Mouse (Mus musculus): Measurements from ENCODE around the gene Gm45194.

The Gm45194 gene

GRCm38 (mm10) chrX:111891089-111891488 is at the start of gene Gm45194:
TSS of gene Gm45194 (plus strand) at chrX:111891389.
- no peak for DNase-seq (ENCODE audit: low read depth, low spot score)

- no peak for DNase-seq (ENCODE audit: low read depth, low spot score)
These were observed 35.3 kb upstream of the Gm45194 start for GRCm38 (mm10) chrX:111855878-111856277.

DNA sequence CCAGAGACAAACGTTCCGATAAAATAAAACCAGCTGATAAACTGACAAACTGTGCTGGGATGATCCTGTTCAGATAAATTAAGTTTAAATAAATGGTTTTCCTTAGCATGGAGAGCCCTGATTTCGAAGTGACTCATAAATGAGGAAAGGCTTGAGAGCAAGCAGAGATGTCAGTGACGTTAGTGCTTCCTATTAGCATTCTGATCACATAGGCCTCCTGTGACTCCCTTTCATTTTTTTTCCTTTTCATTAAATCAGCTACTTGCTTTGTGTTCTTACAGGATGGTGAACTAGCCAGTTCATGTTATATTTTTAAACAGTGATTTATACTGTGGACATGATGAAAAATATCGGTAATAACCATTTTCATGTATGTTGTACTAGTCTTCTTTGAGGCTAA is 9.9 kb upstream of the Gm45194 start:
- DNase-seq (ENCODE audit: low read depth, low spot score), result no peak

DNA sequence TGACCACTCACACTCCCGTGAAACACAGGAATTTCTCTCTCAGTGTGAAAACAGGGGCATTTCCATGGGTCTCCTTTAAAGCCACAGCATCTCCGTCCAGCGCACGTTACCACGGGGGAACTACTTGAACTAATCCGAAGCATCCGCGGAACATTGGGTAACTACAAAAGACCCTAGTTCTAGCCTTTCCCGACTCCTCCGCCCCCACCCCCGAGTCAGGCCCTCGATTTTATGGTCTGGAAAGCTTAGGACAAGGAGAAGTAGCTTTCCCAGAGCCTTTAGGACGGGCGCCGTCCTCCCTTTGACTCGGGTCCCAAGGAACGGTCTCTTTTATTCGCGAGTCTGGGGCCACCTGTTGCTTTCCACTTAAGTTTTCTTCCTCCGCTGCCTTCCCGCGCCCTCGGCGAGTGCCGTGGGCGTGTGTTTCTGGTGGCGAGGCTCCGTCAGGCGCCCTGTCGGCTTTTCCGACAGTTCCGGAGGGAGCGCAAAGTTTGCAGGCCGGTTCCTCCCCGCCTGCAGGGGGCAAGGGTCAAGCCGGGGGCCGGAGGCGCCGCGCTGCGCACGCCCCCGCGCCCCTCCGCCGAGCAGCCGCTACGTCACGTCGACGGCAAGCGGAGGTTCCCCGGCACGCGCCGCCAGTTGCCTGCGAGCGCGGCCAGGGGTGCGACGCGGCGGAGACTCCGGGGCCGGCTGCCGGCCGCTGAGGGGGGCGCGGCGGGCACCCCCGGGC is 3.3 kb downstream of the Gm45194 start:
- peak; percentile 1 for DNase-seq (ENCODE audit: low read depth, low spot score)

- DNase-seq (ENCODE audit: low read depth, low spot score), result peak; percentile 1
These were observed 4.0 kb downstream of the Gm45194 start for GRCm38 (mm10) chrX:111895084-111895779.

GRCm38 (mm10) chrX:111917422-111917821 is 26.2 kb downstream of the Gm45194 start:
- no peak for DNase-seq (ENCODE audit: low read depth, low spot score)

DNA sequence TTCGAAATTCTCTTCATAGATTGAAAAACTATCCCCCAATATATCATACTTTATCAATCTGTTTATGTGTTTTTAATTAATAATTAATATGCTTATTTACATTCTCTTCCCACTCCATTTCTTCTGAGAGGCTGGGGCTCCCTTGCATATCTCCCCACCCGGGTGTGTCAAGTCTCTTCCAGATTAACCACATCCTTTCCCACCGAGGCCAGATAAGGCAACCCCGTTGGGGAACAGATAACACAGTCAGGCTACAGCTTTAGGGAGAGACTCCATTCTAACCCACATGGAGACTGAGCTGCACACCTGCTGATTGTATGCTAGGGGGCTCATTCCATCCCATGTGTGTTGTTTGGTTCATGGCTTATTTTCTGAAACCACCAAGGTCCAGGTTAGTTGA is 69.7 kb downstream of the Gm45194 start:
- DNase-seq (ENCODE audit: low read depth, low spot score), result no peak

DNA sequence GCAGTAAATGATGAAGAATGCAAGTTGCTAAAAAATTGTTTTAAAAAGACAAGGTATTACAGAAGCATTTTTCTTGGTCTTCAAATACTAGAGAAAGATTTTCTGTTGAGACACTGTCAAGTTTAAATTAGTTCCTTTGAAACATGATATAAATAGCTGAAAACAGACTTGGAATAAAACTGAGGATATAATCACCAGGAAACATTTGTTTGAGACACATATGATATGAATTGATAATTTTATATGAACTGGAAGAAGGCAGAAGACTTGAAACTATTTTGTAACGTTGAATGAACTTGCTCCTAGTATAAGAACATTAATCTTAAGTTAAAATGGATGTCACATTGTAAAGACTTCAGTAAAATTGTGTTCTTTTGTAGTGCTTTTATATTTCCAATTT is 108.5 kb downstream of the Gm45194 start:
- DNase-seq (ENCODE audit: low read depth, low spot score), result no peak

DNA sequence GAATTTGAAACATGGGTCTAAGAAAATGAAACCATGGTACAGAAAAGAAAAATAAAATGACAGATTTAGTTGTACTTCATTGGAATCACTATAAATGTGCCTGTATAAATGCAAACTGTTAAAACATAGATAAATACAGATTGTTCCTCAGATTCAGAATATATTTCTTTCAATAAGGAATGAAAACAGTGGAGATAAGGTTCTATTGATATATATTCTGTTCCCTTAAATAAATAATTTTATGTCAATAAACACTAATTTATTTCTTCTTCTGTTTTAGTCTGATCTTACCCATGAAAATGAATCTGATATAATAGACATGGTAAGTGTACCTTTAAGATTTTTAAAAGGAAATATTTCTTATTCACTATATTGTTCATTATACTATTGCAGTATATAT is 119.5 kb downstream of the Gm45194 start, which contains the start of gene Tex16:
Tex16 (plus strand) TSS at position 301 of the 400 bp plus-strand sequence.
- no peak for DNase-seq (ENCODE audit: low read depth, low spot score)

DNA sequence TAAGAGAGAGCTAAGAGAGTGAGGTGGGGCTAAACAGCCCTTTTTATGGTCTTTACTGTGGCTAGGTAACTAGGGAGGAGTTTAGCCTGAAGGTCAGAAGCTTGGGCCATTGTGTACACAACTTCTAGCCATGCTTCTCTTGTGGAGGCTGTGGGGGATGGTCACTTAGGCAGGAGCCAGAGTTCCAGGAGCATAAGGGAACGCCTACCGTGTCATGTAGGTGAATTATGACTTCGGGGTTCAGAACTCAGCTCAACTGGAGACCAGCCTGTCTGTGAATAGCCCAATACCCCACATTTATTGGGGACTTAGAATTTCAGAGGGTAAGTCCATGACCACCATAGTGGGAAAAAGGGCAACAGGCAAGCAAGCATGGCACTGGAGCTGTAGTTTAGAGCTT is 347.6 kb downstream of the Gm45194 start, which contains the start of gene 4933403O08Rik:
4933403O08Rik (plus strand) TSS at position 301 of the 400 bp plus-strand sequence.
- no peak for DNase-seq (ENCODE audit: low read depth, low spot score)

DNA sequence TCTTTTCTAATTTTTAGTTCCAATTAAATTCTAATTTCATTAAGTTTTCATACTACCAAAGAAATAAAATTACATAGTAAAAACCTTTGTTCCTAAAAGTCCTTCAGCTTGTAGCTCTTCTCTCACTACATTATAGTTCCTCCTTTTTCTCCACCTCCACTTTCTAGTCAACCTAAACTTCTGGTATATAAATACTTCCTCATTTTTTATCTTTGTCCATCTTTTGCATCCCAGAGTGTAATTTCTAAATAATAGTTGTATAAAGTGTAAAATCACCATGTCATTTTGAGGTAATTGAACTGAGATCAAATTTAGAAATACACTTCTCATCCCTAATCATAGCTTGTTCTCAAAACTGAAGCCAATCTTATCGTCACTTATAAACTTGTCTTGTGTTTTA is 351.7 kb downstream of the Gm45194 start:
- no peak for DNase-seq (ENCODE audit: low read depth, low spot score)

DNA sequence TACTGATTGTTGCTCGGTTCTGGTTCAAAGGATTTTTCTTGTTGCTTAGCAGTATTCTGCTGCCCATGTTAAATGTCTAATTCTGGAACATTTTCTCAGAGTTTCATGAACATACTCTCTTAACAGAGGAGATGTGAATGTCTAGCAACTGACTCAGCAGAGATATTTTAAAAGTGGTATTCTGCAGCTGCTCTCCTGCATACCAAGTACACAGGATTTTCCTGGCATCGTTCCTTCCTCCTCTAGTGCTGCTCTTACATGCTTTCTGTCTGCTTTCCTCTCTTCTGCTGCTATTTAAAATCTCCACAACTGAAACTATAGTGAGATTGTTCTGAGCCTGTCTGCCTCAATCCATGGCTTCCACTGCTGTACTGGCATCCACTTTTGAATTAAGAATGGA is 364.3 kb downstream of the Gm45194 start:
- peak; percentile 87 for DNase-seq (ENCODE audit: low read depth, low spot score)

DNA sequence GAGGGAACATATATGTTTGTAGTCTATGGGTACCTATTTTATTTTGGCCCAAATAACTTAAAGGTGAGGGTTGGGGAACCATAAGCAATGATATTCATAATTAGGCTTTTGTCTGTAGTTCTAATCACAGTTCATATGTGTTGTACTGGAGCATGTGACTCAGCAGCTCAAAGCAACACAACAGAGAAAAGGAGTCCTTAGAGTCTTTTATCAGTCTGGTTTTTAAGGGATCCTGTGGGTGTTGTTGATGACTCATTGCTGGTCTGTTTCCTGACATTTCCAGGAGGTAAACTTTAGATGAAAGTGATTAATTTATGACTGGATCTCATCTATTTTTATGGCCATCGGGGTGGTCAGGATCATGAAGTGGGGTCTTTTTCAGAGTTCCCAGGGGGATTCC is 382.4 kb downstream of the Gm45194 start:
- DNase-seq (ENCODE audit: low read depth, low spot score), result peak; percentile 1

All from brain, adult 2 months (tissue).